Comparison of ENCODE assay signal across 8 mouse cellular contexts in the genomic region with DNA sequence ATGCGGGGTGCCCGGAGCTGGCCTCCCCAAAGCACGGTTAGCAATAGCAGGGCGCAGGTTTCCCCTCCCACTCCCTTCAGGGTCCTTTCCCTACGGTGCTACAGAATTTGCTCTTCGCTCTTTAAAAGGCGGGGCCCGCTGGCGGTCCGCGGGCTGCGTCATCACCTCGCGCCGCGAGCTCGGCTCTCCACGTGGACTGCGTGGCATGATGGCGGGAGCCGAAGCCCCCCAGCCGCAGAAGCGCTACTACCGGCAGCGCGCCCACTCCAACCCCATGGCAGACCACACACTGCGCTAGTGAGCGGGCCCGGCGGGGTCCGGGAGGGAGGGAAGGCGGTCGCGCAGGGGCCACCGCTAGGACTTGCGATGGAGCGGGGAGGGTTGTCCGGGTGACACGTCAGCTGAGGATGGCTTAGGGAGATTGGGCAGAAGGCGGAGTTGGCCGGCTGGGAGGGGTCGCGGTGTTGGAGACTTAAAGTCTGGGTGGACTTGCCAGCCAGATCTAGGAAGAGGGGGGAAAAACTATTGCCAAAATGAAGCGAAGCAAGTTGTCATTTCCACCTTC. TPM values are rescaled to one million over a fixed set of nuclear protein-coding genes. Genes with fewer than 3 reads are reported as not detected.
DNase-seq lines count a peak whose midpoint lies in the region; ATAC-seq lines count a peak whose summit lies in the region.

No protein-coding gene starts in this region.

- H3K36me3 ChIP-seq in megakaryocyte, embryonic 14.5 days (replicated peaks; ENCODE audit: low read length) = peaks cover 22% of the 10 kb centered on the region

- peaks cover 34% of the 10 kb centered on the region for H3K27me3 ChIP-seq in megakaryocyte, embryonic 14.5 days (replicated peaks)

- peak; percentile 75 for ATAC-seq in activated CD4-positive, CD25-positive, alpha-beta regulatory T cell, adult 4 months

- no peaks in the 10 kb centered on the region for H3K9me3 ChIP-seq in megakaryocyte, embryonic 14.5 days

- H3K4me1 ChIP-seq in megakaryocyte, embryonic 14.5 days = peaks cover 38% of the 10 kb centered on the region

- peak; percentile 91 for DNase-seq in embryo, embryonic 10 days (ENCODE audit: low spot score)
- DNase-seq in gastrocnemius, postnatal 10 days = peak; percentile 92
- peak; percentile 92 for DNase-seq in induced T-regulatory cell, adult 2 months (ENCODE audit: low read depth)
- DNase-seq in left cerebral cortex, adult 9 months (ENCODE audit: low spot score in 2 of 2) = peak; percentile 62 to 89
- DNase-seq in right cerebral cortex, adult 2 months (ENCODE audit: low spot score in 2 of 2) = peak; percentile 88 to 94
- peak; percentile 89 for DNase-seq in urinary bladder, postnatal 14 days (ENCODE audit: low spot score)

- H3K4me3 ChIP-seq in megakaryocyte, embryonic 14.5 days (replicated peaks) = peak overlapping the region; percentile 94

RNA-seq across cellular contexts. Expression of a gene that starts 0.5 kb away (rescaled TPM):
- polyA plus RNA-seq in activated CD4-positive, CD25-positive, alpha-beta regulatory T cell, adult 4 months (2017; shearing (Covaris generic)) = under 1 TPM in 1 of 2 experiments, not detected in 1; 0.52 TPM
- under 1 TPM; 0.21 to 0.84 TPM for total RNA-seq in gastrocnemius, postnatal 10 days (2021)
- 0.08 TPM in 1 of 2 replicates, not detected in the other for polyA plus RNA-seq in megakaryocyte, embryonic 14.5 days (2012; ENCODE audit: insufficient read depth, low replicate concordance)

RNA-seq across cellular contexts. Expression of a gene that starts 0.6 kb away (rescaled TPM):
- 10 to 100 TPM; 19.8 to 23.9 TPM for polyA plus RNA-seq in activated CD4-positive, CD25-positive, alpha-beta regulatory T cell, adult 4 months (2017; shearing (Covaris generic))
- total RNA-seq in gastrocnemius, postnatal 10 days (2021) = 10 to 100 TPM; 14.7 to 18.9 TPM
- polyA plus RNA-seq in megakaryocyte, embryonic 14.5 days (2012; ENCODE audit: insufficient read depth, low replicate concordance) = 1.9 and 12.1 TPM in 2 replicates

RNA-seq across cellular contexts. Expression of a gene that starts 6.2 kb away (rescaled TPM):
- not detected for polyA plus RNA-seq in activated CD4-positive, CD25-positive, alpha-beta regulatory T cell, adult 4 months (2017; shearing (Covaris generic))
- under 1 TPM; 0.45 to 0.49 TPM for total RNA-seq in gastrocnemius, postnatal 10 days (2021)
- polyA plus RNA-seq in megakaryocyte, embryonic 14.5 days (2012; ENCODE audit: insufficient read depth, low replicate concordance) = 0.15 TPM in 1 of 2 replicates, not detected in the other

RNA-seq across cellular contexts. Expression of a gene that starts 11.2 kb away (rescaled TPM):
- polyA plus RNA-seq in activated CD4-positive, CD25-positive, alpha-beta regulatory T cell, adult 4 months (2017; shearing (Covaris generic)) = 10 to 100 TPM; 42.5 to 57.1 TPM
- total RNA-seq in gastrocnemius, postnatal 10 days (2021) = 10 to 100 TPM; 23.5 to 29.5 TPM
- polyA plus RNA-seq in megakaryocyte, embryonic 14.5 days (2012; ENCODE audit: insufficient read depth, low replicate concordance) = 19.8 and 35.4 TPM in 2 replicates

RNA-seq across cellular contexts. Expression of a gene that starts 18.1 kb away (rescaled TPM):
- 1 to 10 TPM in 1 of 2 experiments, under 1 TPM in 1; 0.65 to 1.0 TPM for polyA plus RNA-seq in activated CD4-positive, CD25-positive, alpha-beta regulatory T cell, adult 4 months (2017; shearing (Covaris generic))
- 1 to 10 TPM; 1.1 to 2.0 TPM for total RNA-seq in gastrocnemius, postnatal 10 days (2021)
- 1.3 and 3.3 TPM in 2 replicates for polyA plus RNA-seq in megakaryocyte, embryonic 14.5 days (2012; ENCODE audit: insufficient read depth, low replicate concordance)

Comparison
In these comparisons a context has a peak if more than half of its experiments do, and no peak if none do; other contexts are left out.
1. Peak in every context shown above with its lines: DNase-seq, ATAC-seq and H3K4me3 ChIP-seq.